Mouse (Mus musculus): ENCODE results near the gene Mettl8.
A peak's percentile ranks its signal among the peaks of the same experiment; 100 is the strongest.

The Mettl8 gene

GRCm38 (mm10) chr2:71033987-71034386, 21.4 kb downstream of the Mettl8 start:
- no peak for DNase-seq (ENCODE audit: low spot score in 2 of 2)

- DNase-seq (ENCODE audit: low spot score in 2 of 2) = no peak
These were observed 22.4 kb downstream of the Mettl8 start for GRCm38 (mm10) chr2:71033014-71033413.

GRCm38 (mm10) chr2:71031973-71032794, 23.2 kb downstream of the Mettl8 start:
- no peak for DNase-seq (ENCODE audit: low spot score in 2 of 2)

- no peak for DNase-seq (ENCODE audit: low spot score in 2 of 2)
These were observed 24.7 kb downstream of the Mettl8 start for GRCm38 (mm10) chr2:71030663-71031062.

GRCm38 (mm10) chr2:71027631-71028030, 27.8 kb downstream of the Mettl8 start:
- no peak for DNase-seq (ENCODE audit: low spot score in 2 of 2)

- DNase-seq (ENCODE audit: low spot score in 2 of 2) = no peak
These were observed 28.6 kb downstream of the Mettl8 start for GRCm38 (mm10) chr2:71026787-71027186.

- no peak for DNase-seq (ENCODE audit: low spot score in 2 of 2)
These were observed 29.6 kb downstream of the Mettl8 start for GRCm38 (mm10) chr2:71025576-71026315.

- DNase-seq (ENCODE audit: low spot score in 2 of 2) = no peak
These were observed 31.4 kb downstream of the Mettl8 start for GRCm38 (mm10) chr2:71023986-71024385.

- DNase-seq (ENCODE audit: low spot score in 2 of 2) = no peak
These were observed 32.4 kb downstream of the Mettl8 start for GRCm38 (mm10) chr2:71022991-71023390.

- DNase-seq (ENCODE audit: low spot score in 2 of 2) = no peak
These were observed 34.7 kb downstream of the Mettl8 start for GRCm38 (mm10) chr2:71020674-71021073.

GRCm38 (mm10) chr2:71019704-71020375, 35.5 kb downstream of the Mettl8 start:
- no peak for DNase-seq (ENCODE audit: low spot score in 2 of 2)

- no peak for DNase-seq (ENCODE audit: low spot score in 2 of 2)
These were observed 36.1 kb downstream of the Mettl8 start for GRCm38 (mm10) chr2:71019277-71019676.

- DNase-seq (ENCODE audit: low spot score in 2 of 2) = no peak
These were observed 41.9 kb downstream of the Mettl8 start for GRCm38 (mm10) chr2:71013521-71013920.

GRCm38 (mm10) chr2:71011816-71012215, 43.6 kb downstream of the Mettl8 start:
- no peak for DNase-seq (ENCODE audit: low spot score in 2 of 2)

GRCm38 (mm10) chr2:71004354-71004753, 51.0 kb downstream of the Mettl8 start:
- DNase-seq (ENCODE audit: low spot score in 2 of 2) = no peak

GRCm38 (mm10) chr2:71002509-71002908, 52.9 kb downstream of the Mettl8 start:
- DNase-seq (ENCODE audit: low spot score in 2 of 2) = no peak

- no peak for DNase-seq (ENCODE audit: low spot score in 2 of 2)
These were observed 56.6 kb downstream of the Mettl8 start for GRCm38 (mm10) chr2:70998771-70999170.

- peak in 1 of 2 experiments; percentile 56 for DNase-seq (ENCODE audit: low spot score in 2 of 2)
These were observed 58.9 kb downstream of the Mettl8 start for GRCm38 (mm10) chr2:70996438-70996837.

- DNase-seq (ENCODE audit: low spot score in 2 of 2) = peak in 1 of 2 experiments; percentile 55
These were observed 59.5 kb downstream of the Mettl8 start for GRCm38 (mm10) chr2:70995900-70996299.

GRCm38 (mm10) chr2:70993740-70994139, 61.6 kb downstream of the Mettl8 start:
- no peak for DNase-seq (ENCODE audit: low spot score in 2 of 2)

- no peak for DNase-seq (ENCODE audit: low spot score in 2 of 2)
These were observed 62.7 kb downstream of the Mettl8 start for GRCm38 (mm10) chr2:70992715-70993114.

- no peak for DNase-seq (ENCODE audit: low spot score in 2 of 2)
These were observed 65.2 kb downstream of the Mettl8 start for GRCm38 (mm10) chr2:70990196-70990595.
